Mouse (Mus musculus): Measurements from ENCODE around the gene Ctnna3. TPM values are rescaled to one million over a fixed set of nuclear protein-coding genes. Genes with fewer than 3 reads are reported as not detected.

Gene Ctnna3
- total and polyA plus RNA-seq, 3 experiments, result not detected

- TF ChIP-seq TAL1 (conservative IDR thresholded peaks at IDR 0.05; ENCODE audit: low read depth, low read length), result no peak
- no peak for TF ChIP-seq GATA1 (IDR thresholded peaks at IDR 0.05; ENCODE audit: borderline replicate concordance, low read length)
- TF ChIP-seq CTCF (IDR thresholded peaks at IDR 0.05; ENCODE audit: low read depth, low read length), result no peak
- TF ChIP-seq GATA2 (IDR thresholded peaks at IDR 0.05; ENCODE audit: borderline replicate concordance, low read depth, low read length), result no peak
- no peak for TF ChIP-seq POLR2AphosphoS5 (IDR thresholded peaks at IDR 0.05; ENCODE audit: insufficient replicate concordance, low read depth, low read length)
- Histone ChIP-seq H3K4me1 (ENCODE audit: insufficient read depth, low read depth, low read length) (no peaks in the 10 kb centered on the region), H3K36me3 (replicated peaks) (no peaks in the 10 kb centered on the region), H3K4me3 (ENCODE audit: low read depth, low read length) (no peak overlapping the region), H3K27me3 (ENCODE audit: insufficient read depth, low read length) (no peaks in the 10 kb centered on the region), H3K9me3 (replicated peaks) (no peaks in the 10 kb centered on the region)
- DNase-seq (ENCODE audit: low spot score) (no peak), ATAC-seq (ENCODE audit: extremely low read depth, insufficient number of reproducible peaks, low FRiP score, poor library complexity, severe bottlenecking) (no peak)
Observed at GRCm38 (mm10) chr10:63978101-63978500, 548.2 kb downstream of the Ctnna3 start.

DNA sequence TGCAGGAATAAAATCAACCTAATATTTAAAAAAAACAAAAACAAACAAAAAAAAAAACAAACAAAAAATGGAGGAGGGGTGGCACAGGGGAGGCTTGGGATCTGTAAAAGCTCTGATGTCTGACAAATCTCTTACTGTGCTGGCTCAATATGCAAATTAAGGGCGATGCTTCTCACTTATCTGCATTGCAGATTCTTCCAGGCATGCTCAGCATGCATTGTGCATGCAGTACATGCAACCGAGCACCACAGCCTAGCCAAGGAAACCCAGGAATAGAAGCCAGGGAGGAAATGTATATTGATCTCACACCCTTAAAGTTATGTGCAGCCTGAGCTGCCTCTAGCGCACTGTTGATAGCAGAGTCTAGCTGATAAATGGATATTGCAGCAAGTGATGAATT, 548.6 kb downstream of the Ctnna3 start:
- no peak for DNase-seq (ENCODE audit: low spot score)
- Histone ChIP-seq H3K4me3 (ENCODE audit: low read depth, low read length) (no peak overlapping the region), H3K4me1 (ENCODE audit: insufficient read depth, low read depth, low read length) (no peaks in the 10 kb centered on the region), H3K27me3 (ENCODE audit: insufficient read depth, low read length) (no peaks in the 10 kb centered on the region), H3K9me3 (replicated peaks) (no peaks in the 10 kb centered on the region), H3K36me3 (replicated peaks) (no peaks in the 10 kb centered on the region)
- no peak for ATAC-seq (ENCODE audit: extremely low read depth, insufficient number of reproducible peaks, low FRiP score, poor library complexity, severe bottlenecking)
- TF ChIP-seq GATA2 (IDR thresholded peaks at IDR 0.05; ENCODE audit: borderline replicate concordance, low read depth, low read length) (no peak), GATA1 (IDR thresholded peaks at IDR 0.05; ENCODE audit: borderline replicate concordance, low read length) (no peak), TAL1 (conservative IDR thresholded peaks at IDR 0.05; ENCODE audit: low read depth, low read length) (no peak), CTCF (IDR thresholded peaks at IDR 0.05; ENCODE audit: low read depth, low read length) (no peak), POLR2AphosphoS5 (IDR thresholded peaks at IDR 0.05; ENCODE audit: insufficient replicate concordance, low read depth, low read length) (no peak)

- no peaks in the 10 kb centered on the region for H3K4me1 ChIP-seq (ENCODE audit: insufficient read depth, low read depth, low read length)
- H3K4me3 ChIP-seq (ENCODE audit: low read depth, low read length), result no peak overlapping the region
- H3K9me3 ChIP-seq (replicated peaks), result no peaks in the 10 kb centered on the region
- DNase-seq (ENCODE audit: low spot score) (no peak), ATAC-seq (ENCODE audit: extremely low read depth, insufficient number of reproducible peaks, low FRiP score, poor library complexity, severe bottlenecking) (no peak)
- TF ChIP-seq GATA2 (IDR thresholded peaks at IDR 0.05; ENCODE audit: borderline replicate concordance, low read depth, low read length) (no peak), POLR2AphosphoS5 (IDR thresholded peaks at IDR 0.05; ENCODE audit: insufficient replicate concordance, low read depth, low read length) (no peak), TAL1 (conservative IDR thresholded peaks at IDR 0.05; ENCODE audit: low read depth, low read length) (no peak), GATA1 (IDR thresholded peaks at IDR 0.05; ENCODE audit: borderline replicate concordance, low read length) (no peak), CTCF (IDR thresholded peaks at IDR 0.05; ENCODE audit: low read depth, low read length) (no peak)
- no peaks in the 10 kb centered on the region for H3K27me3 ChIP-seq (ENCODE audit: insufficient read depth, low read length)
- no peaks in the 10 kb centered on the region for H3K36me3 ChIP-seq (replicated peaks)
Observed at GRCm38 (mm10) chr10:63978969-63979368, 549.1 kb downstream of the Ctnna3 start.

GRCm38 (mm10) chr10:63979410-63979809, 549.5 kb downstream of the Ctnna3 start:
- TF ChIP-seq TAL1 (conservative IDR thresholded peaks at IDR 0.05; ENCODE audit: low read depth, low read length) (no peak), CTCF (IDR thresholded peaks at IDR 0.05; ENCODE audit: low read depth, low read length) (no peak)
- Histone ChIP-seq H3K4me1 (ENCODE audit: insufficient read depth, low read depth, low read length) (no peaks in the 10 kb centered on the region), H3K9me3 (replicated peaks) (no peaks in the 10 kb centered on the region), H3K4me3 (ENCODE audit: low read depth, low read length) (no peak overlapping the region), H3K27me3 (ENCODE audit: insufficient read depth, low read length) (no peaks in the 10 kb centered on the region), H3K36me3 (replicated peaks) (no peaks in the 10 kb centered on the region)
- DNase-seq (ENCODE audit: low spot score) (no peak), ATAC-seq (ENCODE audit: extremely low read depth, insufficient number of reproducible peaks, low FRiP score, poor library complexity, severe bottlenecking) (no peak)

- TF ChIP-seq CTCF (IDR thresholded peaks at IDR 0.05; ENCODE audit: low read depth, low read length), result no peak
- TF ChIP-seq POLR2AphosphoS5 (IDR thresholded peaks at IDR 0.05; ENCODE audit: insufficient replicate concordance, low read depth, low read length), result no peak
- TF ChIP-seq TAL1 (conservative IDR thresholded peaks at IDR 0.05; ENCODE audit: low read depth, low read length), result no peak
- no peak for TF ChIP-seq GATA1 (IDR thresholded peaks at IDR 0.05; ENCODE audit: borderline replicate concordance, low read length)
- TF ChIP-seq GATA2 (IDR thresholded peaks at IDR 0.05; ENCODE audit: borderline replicate concordance, low read depth, low read length), result no peak
Observed at GRCm38 (mm10) chr10:63985576-63985975, 555.7 kb downstream of the Ctnna3 start.

GRCm38 (mm10) chr10:63994251-63994650, 564.4 kb downstream of the Ctnna3 start:
- Histone ChIP-seq H3K36me3 (replicated peaks) (no peaks in the 10 kb centered on the region), H3K4me1 (ENCODE audit: insufficient read depth, low read depth, low read length) (no peaks in the 10 kb centered on the region), H3K9me3 (replicated peaks) (peaks cover 4% of the 10 kb centered on the region), H3K27me3 (ENCODE audit: insufficient read depth, low read length) (no peaks in the 10 kb centered on the region), H3K4me3 (ENCODE audit: low read depth, low read length) (no peak overlapping the region)
- no peak for TF ChIP-seq GATA2 (IDR thresholded peaks at IDR 0.05; ENCODE audit: borderline replicate concordance, low read depth, low read length)
- no peak for TF ChIP-seq POLR2AphosphoS5 (IDR thresholded peaks at IDR 0.05; ENCODE audit: insufficient replicate concordance, low read depth, low read length)
- TF ChIP-seq GATA1 (IDR thresholded peaks at IDR 0.05; ENCODE audit: borderline replicate concordance, low read length), result no peak
- TF ChIP-seq CTCF (IDR thresholded peaks at IDR 0.05; ENCODE audit: low read depth, low read length), result no peak
- TF ChIP-seq TAL1 (conservative IDR thresholded peaks at IDR 0.05; ENCODE audit: low read depth, low read length), result no peak
- no peak for ATAC-seq (ENCODE audit: extremely low read depth, insufficient number of reproducible peaks, low FRiP score, poor library complexity, severe bottlenecking)
- DNase-seq (ENCODE audit: low spot score), result no peak

More at GRCm38 (mm10) chr10:63985576-63985975, 555.7 kb downstream of the Ctnna3 start:
- H3K4me1 ChIP-seq (ENCODE audit: insufficient read depth, low read depth, low read length), result no peaks in the 10 kb centered on the region
- H3K36me3 ChIP-seq (replicated peaks), result no peaks in the 10 kb centered on the region
- no peak overlapping the region for H3K4me3 ChIP-seq (ENCODE audit: low read depth, low read length)
- ATAC-seq (ENCODE audit: extremely low read depth, insufficient number of reproducible peaks, low FRiP score, poor library complexity, severe bottlenecking) (no peak), DNase-seq (ENCODE audit: low spot score) (no peak)
- no peaks in the 10 kb centered on the region for H3K27me3 ChIP-seq (ENCODE audit: insufficient read depth, low read length)
- H3K9me3 ChIP-seq (replicated peaks), result no peaks in the 10 kb centered on the region

DNA sequence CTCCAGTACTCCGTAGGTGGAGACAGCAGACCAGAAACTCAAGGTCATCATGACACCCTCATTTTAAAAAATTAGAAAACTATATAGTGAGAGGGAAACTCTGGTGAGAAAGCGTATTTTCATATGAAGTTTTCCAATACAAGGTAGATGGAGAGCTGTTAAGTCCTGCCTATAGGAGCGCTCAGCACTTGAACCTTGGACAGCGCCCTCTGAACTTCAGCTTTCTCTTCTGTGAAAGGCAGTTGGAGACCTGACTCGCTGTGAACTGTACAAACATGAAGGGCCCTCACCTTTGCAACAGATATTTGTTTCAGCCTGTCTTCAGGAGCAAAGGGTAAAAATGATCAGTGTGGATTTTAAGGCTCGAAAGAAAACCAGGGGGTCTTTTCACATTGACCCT, 571.6 kb downstream of the Ctnna3 start:
- no peaks in the 10 kb centered on the region for H3K27me3 ChIP-seq (ENCODE audit: insufficient read depth, low read length)
- H3K4me3 ChIP-seq (ENCODE audit: low read depth, low read length), result no peak overlapping the region
- no peaks in the 10 kb centered on the region for H3K36me3 ChIP-seq (replicated peaks)
- no peak for TF ChIP-seq POLR2AphosphoS5 (IDR thresholded peaks at IDR 0.05; ENCODE audit: insufficient replicate concordance, low read depth, low read length)
- TF ChIP-seq GATA1 (IDR thresholded peaks at IDR 0.05; ENCODE audit: borderline replicate concordance, low read length), result no peak
- no peak for TF ChIP-seq CTCF (IDR thresholded peaks at IDR 0.05; ENCODE audit: low read depth, low read length)
- TF ChIP-seq GATA2 (IDR thresholded peaks at IDR 0.05; ENCODE audit: borderline replicate concordance, low read depth, low read length), result no peak
- TF ChIP-seq TAL1 (conservative IDR thresholded peaks at IDR 0.05; ENCODE audit: low read depth, low read length), result no peak
- DNase-seq (ENCODE audit: low spot score), result no peak
- H3K4me1 ChIP-seq (ENCODE audit: insufficient read depth, low read depth, low read length), result no peaks in the 10 kb centered on the region
- no peak for ATAC-seq (ENCODE audit: extremely low read depth, insufficient number of reproducible peaks, low FRiP score, poor library complexity, severe bottlenecking)
- peaks cover 2% of the 10 kb centered on the region for H3K9me3 ChIP-seq (replicated peaks)

Measured in G1E (cell line).